Mouse (Mus musculus) lung, embryonic 15.5 days (tissue): ENCODE results near the gene Fyttd1. TPM values are rescaled to one million over a fixed set of nuclear protein-coding genes. Genes with fewer than 3 reads are reported as not detected.

ENCODE experiments used
- ATAC-seq: fragments of 200-750 bp; cut with Nextera tagmentation; 2 replicates; pipeline ENCODE4 v1.8.0; 2017; ENCODE audit warnings: moderate number of reproducible peaks, borderline replicate concordance; ENCODE audit not compliant: low FRiP score, low TSS enrichment; ENCODE audit errors: extremely low read depth
- H3K27ac ChIP-seq: fragments of 300-500 bp; sonication (generic); 2 replicates; pipeline ENCODE4 v1.5.1; 2015; ENCODE audit warnings: moderate library complexity, mild to moderate bottlenecking, inconsistent platforms
- H3K27me3 ChIP-seq: fragments of 300-500 bp; sonication (generic); 2 replicates; pipeline ENCODE4 v1.6.1; 2015; ENCODE audit warnings: inconsistent platforms
- H3K36me3 ChIP-seq: fragments of 300-500 bp; sonication (generic); 2 replicates; pipeline ENCODE4 v1.6.1; 2015; ENCODE audit warnings: inconsistent platforms
- H3K4me1 ChIP-seq: fragments of 300-500 bp; sonication (generic); 2 replicates; pipeline ENCODE4 v1.6.1; 2015; ENCODE audit warnings: inconsistent platforms
- H3K4me2 ChIP-seq: fragments of 300-500 bp; sonication (generic); 2 replicates; pipeline ENCODE4 v1.6.1; 2015; ENCODE audit warnings: inconsistent platforms, mild to moderate bottlenecking, moderate library complexity
- H3K4me3 ChIP-seq: fragments of 300-500 bp; sonication (generic); 2 replicates; pipeline ENCODE4 v1.5.1; 2015; ENCODE audit warnings: mild to moderate bottlenecking, inconsistent platforms
- H3K9ac ChIP-seq: fragments of 300-500 bp; sonication (generic); 2 replicates; pipeline ENCODE4 v1.6.1; 2015; ENCODE audit warnings: inconsistent platforms
- H3K9me3 ChIP-seq: fragments of 300-500 bp; sonication (generic); 2 replicates; pipeline ENCODE4 v1.6.1; 2016; ENCODE audit warnings: inconsistent platforms
- WGBS: fragments of 180-500 bp; shearing (Covaris S2); methylation state at CpG from one replicate; pipeline ENCODE4 v1.1.7; 2015; 5-methylcytosine and 5-hydroxymethylcytosine counted together
- polyA plus RNA-seq: library from polyadenylated mRNA; unstranded; fragments of >200 nt; fragmentation: Nextera tagmentation; extraction: Ambion mirVana; gene quantifications from 2 replicates; pipeline ENCODE4 v1.2.1, GENCODE M21; 2015

Gene Fyttd1
- polyA plus RNA-seq, 1 experiment from 2014 or later, result 101 TPM

DNA sequence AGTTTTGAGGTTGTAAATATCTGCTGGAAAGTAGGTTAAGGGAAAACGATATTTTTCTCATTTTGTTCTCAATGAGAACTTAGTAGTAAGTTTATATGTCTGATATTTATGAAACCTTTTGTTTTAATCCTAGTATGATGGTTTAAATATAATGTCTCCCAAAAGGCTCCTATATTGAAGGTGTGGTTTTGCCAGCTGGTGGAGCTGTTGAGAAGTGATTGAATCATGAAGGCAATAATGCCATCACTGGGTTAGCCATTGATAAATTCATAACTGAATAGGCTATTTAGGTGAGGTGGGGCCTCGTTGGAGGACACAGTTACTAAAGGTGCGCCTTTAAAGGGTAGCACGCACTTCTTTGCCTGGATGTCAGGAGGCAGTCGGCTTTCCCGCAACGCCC lies 4.2 kb downstream of the Fyttd1 start:
- no peak overlapping the region for H3K27ac ChIP-seq
- H3K9ac ChIP-seq, result no peak overlapping the region
- peaks cover 16% of the 10 kb centered on the region for H3K4me1 ChIP-seq
- H3K9me3 ChIP-seq, result no peaks in the 10 kb centered on the region
- H3K27me3 ChIP-seq, result no peaks in the 10 kb centered on the region
- no peak for ATAC-seq
- no peak overlapping the region for H3K4me3 ChIP-seq
- no peak overlapping the region for H3K4me2 ChIP-seq
- WGBS, result 82% methylated on average over 7 of the region's 7 CpGs
- H3K36me3 ChIP-seq, result 0 out of 2 replicates have a peak, but pooled peaks cover 8% of the 10 kb centered on the region

DNA sequence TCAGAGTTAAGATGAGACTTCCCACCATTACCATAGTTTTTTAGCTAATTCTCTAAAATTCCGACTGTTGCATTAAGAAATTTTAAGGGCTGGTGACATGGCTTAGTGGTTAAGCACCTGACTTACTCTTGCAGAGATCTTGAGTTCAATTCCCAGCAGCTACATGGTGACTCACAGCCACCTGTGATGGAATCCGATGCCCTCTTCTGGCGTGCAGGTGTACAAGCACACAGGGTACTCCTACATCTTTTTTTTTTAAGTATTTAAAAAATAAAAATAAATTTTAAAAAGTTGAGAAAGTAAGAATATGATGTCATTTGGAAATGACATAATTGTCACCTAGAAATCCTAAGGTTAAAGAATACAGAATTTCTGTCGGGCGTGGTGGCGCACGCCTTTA lies 10.7 kb downstream of the Fyttd1 start:
- no peak overlapping the region for H3K27ac ChIP-seq
- H3K9me3 ChIP-seq, result no peaks in the 10 kb centered on the region
- ATAC-seq, result no peak
- WGBS, result 91% methylated on average over 7 of the region's 7 CpGs
- no peaks in the 10 kb centered on the region for H3K4me1 ChIP-seq
- H3K4me3 ChIP-seq, result no peak overlapping the region
- H3K9ac ChIP-seq, result no peak overlapping the region
- no peaks in the 10 kb centered on the region for H3K27me3 ChIP-seq
- H3K4me2 ChIP-seq, result no peak overlapping the region
- peaks cover 40% of the 10 kb centered on the region for H3K36me3 ChIP-seq

DNA sequence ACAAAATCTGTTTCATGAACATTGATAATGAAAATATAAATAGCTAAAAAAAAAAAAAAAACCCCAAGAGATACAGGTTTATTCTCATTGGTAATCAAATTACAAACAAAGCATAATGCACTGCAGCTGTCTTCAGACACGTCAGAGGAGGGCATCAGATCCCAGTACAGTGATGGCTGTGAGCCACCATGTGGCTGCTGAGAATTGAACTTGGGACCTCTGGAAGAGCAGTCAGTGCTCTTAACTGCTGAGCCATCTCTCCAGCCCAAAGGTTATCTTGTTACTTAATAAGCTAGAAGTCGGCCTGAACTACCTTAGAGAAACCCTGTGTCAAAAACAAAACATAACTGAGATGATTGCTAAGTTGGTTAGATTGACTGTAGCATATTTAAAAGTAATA lies 12.6 kb downstream of the Fyttd1 start:
- WGBS, result 60% methylated on average over 2 of the region's 2 CpGs
- H3K36me3 ChIP-seq, result peaks cover 51% of the 10 kb centered on the region
- no peak for ATAC-seq

DNA sequence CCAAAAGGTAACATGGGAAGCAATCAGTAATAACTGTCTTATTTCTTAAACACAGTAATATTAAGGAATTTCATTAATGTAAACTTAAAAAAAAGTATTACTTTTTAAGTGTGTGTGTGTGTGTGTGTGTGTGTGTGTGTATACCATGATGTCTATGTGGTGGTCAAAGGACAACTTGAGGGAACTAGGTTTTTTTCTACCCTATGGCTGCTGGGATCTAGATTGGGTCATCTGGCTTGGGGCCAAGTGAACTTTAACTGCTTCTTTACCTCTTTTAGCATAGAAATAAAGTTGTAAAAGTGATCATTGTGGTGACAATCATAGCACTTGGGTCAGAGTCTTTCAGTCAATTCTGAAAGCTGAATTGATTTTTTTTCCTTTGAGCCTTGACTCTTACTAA lies 18.8 kb downstream of the Fyttd1 start:
- ATAC-seq, result no peak
- Histone ChIP-seq H3K4me3 (no peak overlapping the region), H3K4me1 (no peaks in the 10 kb centered on the region), H3K36me3 (peaks cover 63% of the 10 kb centered on the region), H3K9ac (no peak overlapping the region), H3K4me2 (no peak overlapping the region), H3K27ac (no peak overlapping the region), H3K27me3 (no peaks in the 10 kb centered on the region), H3K9me3 (no peaks in the 10 kb centered on the region)

More for the DNA sequence above, 12.6 kb downstream of the Fyttd1 start:
- no peak overlapping the region for H3K4me3 ChIP-seq
- no peaks in the 10 kb centered on the region for H3K4me1 ChIP-seq
- no peak overlapping the region for H3K9ac ChIP-seq
- no peaks in the 10 kb centered on the region for H3K27me3 ChIP-seq
- H3K9me3 ChIP-seq, result no peaks in the 10 kb centered on the region
- H3K4me2 ChIP-seq, result no peak overlapping the region
- H3K27ac ChIP-seq, result no peak overlapping the region

DNA sequence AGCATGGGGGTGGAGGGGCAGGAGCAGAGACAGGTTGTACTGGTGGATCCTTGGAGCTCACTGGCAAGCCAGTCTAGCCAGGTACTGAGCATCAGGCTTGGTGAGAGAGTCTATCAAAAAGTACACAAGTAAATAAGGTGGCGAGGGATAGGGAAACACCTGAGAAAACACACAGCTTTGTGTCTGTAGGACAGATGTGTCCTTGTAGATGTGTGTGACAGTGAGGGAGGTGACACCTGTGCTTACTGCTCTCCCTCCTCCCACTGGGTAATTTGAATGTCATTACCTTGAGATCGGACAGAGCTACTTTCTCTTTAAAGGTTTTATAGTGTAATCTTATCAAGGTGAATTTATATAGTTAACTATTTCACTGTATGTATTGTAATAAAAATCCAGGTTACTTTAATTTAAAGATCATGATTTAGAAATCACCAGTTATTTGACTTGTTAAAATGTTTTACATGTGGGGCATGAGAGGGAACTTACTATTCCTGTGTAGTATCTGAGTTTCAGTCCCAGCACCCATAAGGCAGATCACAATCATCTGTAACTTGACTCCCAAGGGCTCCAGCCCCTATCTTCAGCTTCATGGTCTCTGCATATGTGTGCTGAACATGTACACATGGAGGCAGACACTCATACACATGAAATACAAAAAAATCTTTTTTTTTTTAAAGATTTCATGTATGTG lies 24.2 kb downstream of the Fyttd1 start:
- H3K9ac ChIP-seq, result no peak overlapping the region
- no peak overlapping the region for H3K4me2 ChIP-seq

DNA sequence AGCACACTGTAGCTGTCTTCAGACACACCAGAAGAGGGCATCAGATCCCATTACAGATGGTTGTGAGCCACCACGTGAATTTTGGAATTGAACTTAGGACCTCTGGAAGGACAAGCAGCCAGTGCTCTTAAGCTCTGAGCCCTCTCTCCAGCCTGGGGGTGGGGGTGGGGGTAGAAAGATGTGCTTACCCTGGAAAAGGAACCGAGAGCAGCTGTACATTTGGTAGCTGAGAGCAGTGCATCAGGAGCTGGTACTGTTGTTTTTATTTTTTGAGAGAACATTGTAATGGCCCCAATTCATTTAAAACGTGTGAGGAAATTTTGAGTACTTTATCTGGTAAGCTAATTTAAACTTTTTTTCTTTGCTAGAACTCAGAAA lies 24.7 kb downstream of the Fyttd1 start:
- Histone ChIP-seq H3K4me1 (no peaks in the 10 kb centered on the region), H3K4me2 (no peak overlapping the region), H3K27me3 (no peaks in the 10 kb centered on the region), H3K27ac (no peak overlapping the region), H3K36me3 (peaks cover 40% of the 10 kb centered on the region), H3K4me3 (no peak overlapping the region), H3K9me3 (no peaks in the 10 kb centered on the region), H3K9ac (no peak overlapping the region)
- ATAC-seq, result no peak
- WGBS, result 64% methylated on average over 3 of the region's 3 CpGs

More for the DNA sequence above, 24.2 kb downstream of the Fyttd1 start:
- H3K9me3 ChIP-seq, result no peaks in the 10 kb centered on the region
- no peak overlapping the region for H3K4me3 ChIP-seq
- no peaks in the 10 kb centered on the region for H3K4me1 ChIP-seq
- no peaks in the 10 kb centered on the region for H3K27me3 ChIP-seq
- no peak overlapping the region for H3K27ac ChIP-seq
- H3K36me3 ChIP-seq, result peaks cover 40% of the 10 kb centered on the region
- no peak for ATAC-seq
- WGBS, result 85% methylated on average over 2 of the region's 2 CpGs

DNA sequence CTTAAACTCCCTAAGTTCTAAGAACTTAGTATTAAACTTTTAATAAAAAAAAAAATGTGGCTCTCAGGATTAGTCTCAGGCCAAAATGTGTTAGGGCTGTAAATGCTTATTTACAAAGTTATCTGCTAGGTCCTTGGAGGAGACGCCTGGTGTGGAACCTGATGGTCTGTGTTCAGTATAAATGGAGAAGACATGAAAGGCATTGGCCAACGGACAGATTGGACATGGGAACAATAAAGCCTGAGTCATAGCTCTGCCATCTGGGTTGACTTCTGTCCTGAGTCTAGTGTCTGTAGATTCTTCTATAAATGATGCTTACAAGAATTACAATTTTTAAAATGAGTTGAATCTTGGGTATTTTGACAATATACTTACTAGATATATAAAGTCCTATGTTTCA lies 28.9 kb downstream of the Fyttd1 start:
- 73% methylated on average over 2 of the region's 2 CpGs for whole genome bisulfite sequencing
- ATAC-seq, result no peak
- H3K9ac ChIP-seq, result no peak overlapping the region
- H3K36me3 ChIP-seq, result peaks cover 12% of the 10 kb centered on the region
- H3K4me2 ChIP-seq, result no peak overlapping the region
- H3K9me3 ChIP-seq, result no peaks in the 10 kb centered on the region
- H3K4me1 ChIP-seq, result no peaks in the 10 kb centered on the region
- no peak overlapping the region for H3K27ac ChIP-seq
- no peaks in the 10 kb centered on the region for H3K27me3 ChIP-seq
- H3K4me3 ChIP-seq, result no peak overlapping the region

DNA sequence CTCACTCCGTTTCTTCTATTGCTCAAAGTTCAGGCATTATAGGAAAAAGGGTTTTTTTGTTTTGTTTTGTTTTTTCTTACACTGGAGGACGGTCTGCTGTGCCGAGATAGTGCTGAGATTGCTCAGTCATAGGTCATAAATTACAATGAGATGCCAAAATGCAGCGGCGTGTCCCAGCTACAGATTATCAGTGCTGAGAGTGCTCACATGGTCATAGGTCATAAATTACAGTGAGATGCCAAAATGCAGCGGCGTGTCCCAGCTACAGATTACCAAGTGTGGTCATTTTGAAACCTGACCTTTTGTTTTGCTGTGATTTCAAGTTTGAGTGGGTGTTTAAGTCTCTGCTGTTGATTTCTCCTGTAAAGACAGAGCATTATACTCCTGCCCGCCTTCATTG lies 29.4 kb downstream of the Fyttd1 start:
- 49% methylated on average over 8 of the region's 8 CpGs for WGBS
- no peak overlapping the region for H3K27ac ChIP-seq
- no peak; the same call in 1 of the 2 replicates for ATAC-seq
- H3K4me2 ChIP-seq, result no peak overlapping the region
- H3K4me1 ChIP-seq, result no peaks in the 10 kb centered on the region
- H3K36me3 ChIP-seq, result peaks cover 9% of the 10 kb centered on the region
- H3K4me3 ChIP-seq, result no peak overlapping the region
- no peaks in the 10 kb centered on the region for H3K9me3 ChIP-seq
- no peak overlapping the region for H3K9ac ChIP-seq
- no peaks in the 10 kb centered on the region for H3K27me3 ChIP-seq

DNA sequence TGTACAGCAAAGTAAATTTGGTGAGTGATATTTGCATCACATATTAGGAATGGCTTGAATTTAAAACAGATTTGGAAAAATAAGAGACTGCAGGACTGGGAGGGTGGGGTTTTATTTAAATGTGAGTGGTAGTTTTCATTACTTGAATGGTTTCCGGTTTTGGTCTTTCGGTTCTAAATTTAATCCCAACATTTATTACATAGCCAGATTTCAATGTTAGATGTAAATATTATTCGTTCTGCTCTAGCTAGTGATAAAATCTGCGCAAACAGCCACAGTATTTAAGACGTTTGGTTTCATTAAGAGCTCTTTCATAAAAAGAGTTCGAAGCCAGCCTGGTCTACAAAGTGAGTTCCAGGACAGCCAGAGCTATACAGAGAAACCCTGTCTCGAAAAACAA lies 35.9 kb downstream of the Fyttd1 start:
- peak overlapping the region; percentile 90; the same call in 1 of the 2 replicates for H3K4me3 ChIP-seq
- no peaks in the 10 kb centered on the region for H3K27me3 ChIP-seq
- ATAC-seq, result no peak
- 44% methylated on average over 7 of the region's 7 CpGs for WGBS
- no peaks in the 10 kb centered on the region for H3K9me3 ChIP-seq
- H3K27ac ChIP-seq, result no peak overlapping the region
- H3K9ac ChIP-seq, result no peak overlapping the region
- H3K4me1 ChIP-seq, result peaks cover 3% of the 10 kb centered on the region
- peak overlapping the region; percentile 70 for H3K4me2 ChIP-seq
- no peaks in the 10 kb centered on the region for H3K36me3 ChIP-seq

DNA sequence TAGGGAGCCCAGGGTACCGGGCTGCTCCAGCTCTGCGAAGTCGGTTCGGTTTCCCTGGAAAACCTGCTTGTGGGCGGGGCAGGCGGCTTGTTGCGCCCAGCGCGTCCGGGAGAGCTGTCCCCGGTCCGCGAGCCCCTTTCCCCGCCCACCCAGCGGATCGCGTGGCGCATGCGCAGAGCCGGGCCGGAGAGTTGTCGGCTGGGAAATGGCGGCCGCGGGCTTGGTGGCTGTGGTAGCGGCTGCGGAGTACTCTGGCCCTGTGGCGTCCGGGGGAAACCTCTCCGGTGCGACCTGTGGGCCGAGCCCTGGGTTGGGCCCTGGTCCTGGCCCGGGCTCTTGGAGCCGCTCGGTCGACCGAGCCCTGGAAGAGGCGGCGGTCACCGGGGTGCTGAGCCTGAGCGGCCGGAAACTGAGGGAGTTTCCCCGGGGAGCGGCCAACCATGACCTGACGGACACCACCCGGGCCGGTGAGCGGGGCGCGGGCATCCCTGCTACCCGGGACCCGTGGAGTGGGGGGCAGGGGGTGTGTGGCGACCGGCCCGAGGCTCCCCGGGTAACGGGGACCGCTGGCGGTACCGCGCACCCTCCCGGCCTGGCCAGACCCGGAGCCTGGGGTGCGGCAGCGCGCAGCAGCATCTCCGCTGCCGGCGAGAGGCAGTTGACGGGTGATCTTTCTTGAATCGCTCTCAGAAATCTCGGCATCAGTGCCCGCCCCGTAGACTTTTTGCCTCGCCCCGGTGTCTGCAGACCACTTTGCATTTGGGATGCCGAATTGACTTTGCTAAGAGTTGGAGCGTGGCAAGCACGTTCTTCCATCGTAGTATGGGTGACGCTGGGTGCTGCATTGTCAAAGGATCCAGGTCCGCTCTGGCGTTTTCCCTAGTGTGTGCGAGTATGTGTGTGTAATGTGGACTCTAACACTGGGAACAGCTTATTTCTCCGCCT lies 36.9 kb downstream of the Fyttd1 start, which contains the start of gene Lrch3:
Gene Lrch3, plus strand, starts transcription at position 164 of the 945 bp plus-strand sequence.
- H3K9ac ChIP-seq, result peak within 1 kb of the TSS; percentile 75
- no peaks in the 10 kb centered on the region for H3K36me3 ChIP-seq
- H3K4me2 ChIP-seq, result peak within 1 kb of the TSS; percentile 70
- WGBS, result under 1% methylated on average over 79 of the region's 85 CpGs
- peak; percentile 96 for ATAC-seq
- H3K4me3 ChIP-seq, result peak within 1 kb of the TSS; percentile 90
- peaks cover 3% of the 10 kb centered on the region for H3K4me1 ChIP-seq
- no peaks in the 10 kb centered on the region for H3K27me3 ChIP-seq
- no peaks in the 10 kb centered on the region for H3K9me3 ChIP-seq
- H3K27ac ChIP-seq, result peak within 1 kb of the TSS; percentile 62

DNA sequence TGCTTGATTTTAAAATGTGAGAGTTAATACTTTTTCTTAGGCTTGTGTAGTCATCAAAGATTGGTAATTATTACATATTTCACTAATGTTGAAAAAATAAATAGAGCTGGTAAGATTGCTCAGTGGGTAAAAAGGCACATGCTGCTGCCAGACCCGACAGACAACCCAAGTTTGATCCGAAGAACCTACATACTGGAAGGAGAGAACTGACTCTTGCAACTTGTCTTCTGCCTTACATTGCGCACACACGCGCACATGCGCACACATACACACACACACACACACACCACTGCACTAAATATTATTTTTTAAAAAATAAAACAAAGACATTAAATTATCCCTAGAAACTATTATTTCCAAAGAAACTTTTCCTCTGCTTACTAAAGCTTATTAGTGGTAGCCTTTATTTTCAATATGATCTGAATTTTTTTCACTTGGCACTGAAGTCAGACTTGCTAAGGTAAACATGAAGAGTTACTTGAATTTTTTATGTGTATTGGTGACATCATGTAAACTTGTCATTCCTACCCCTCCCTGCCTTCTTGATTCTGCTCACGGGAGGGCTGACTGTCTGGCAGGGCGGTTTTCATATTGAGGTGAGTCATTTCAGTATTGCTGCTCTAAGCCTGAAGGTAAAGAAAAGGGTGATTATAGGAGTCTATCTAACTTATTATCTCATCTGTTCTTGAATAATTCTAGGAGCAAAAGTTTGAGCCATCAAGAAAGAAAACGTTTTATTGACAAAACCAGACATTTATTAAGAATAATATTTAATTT lies 38.2 kb downstream of the Fyttd1 start:
- Histone ChIP-seq H3K4me2 (peak overlapping the region; percentile 70), H3K9ac (no peak overlapping the region), H3K27me3 (no peaks in the 10 kb centered on the region), H3K4me3 (peak overlapping the region; percentile 90), H3K4me1 (peaks cover 3% of the 10 kb centered on the region), H3K9me3 (no peaks in the 10 kb centered on the region), H3K27ac (no peak overlapping the region), H3K36me3 (no peaks in the 10 kb centered on the region)
- no peak for ATAC-seq
- WGBS, result 61% methylated on average over 9 of the region's 9 CpGs
